Mouse (Mus musculus): ENCODE data around the gene Stag1. TPM values are rescaled to one million over a fixed set of nuclear protein-coding genes. Genes with fewer than 3 reads are reported as not detected.

Stag1 gene
- total RNA-seq, 2 experiments from 2014 or later: 26.1 to 28.4 TPM

DNA sequence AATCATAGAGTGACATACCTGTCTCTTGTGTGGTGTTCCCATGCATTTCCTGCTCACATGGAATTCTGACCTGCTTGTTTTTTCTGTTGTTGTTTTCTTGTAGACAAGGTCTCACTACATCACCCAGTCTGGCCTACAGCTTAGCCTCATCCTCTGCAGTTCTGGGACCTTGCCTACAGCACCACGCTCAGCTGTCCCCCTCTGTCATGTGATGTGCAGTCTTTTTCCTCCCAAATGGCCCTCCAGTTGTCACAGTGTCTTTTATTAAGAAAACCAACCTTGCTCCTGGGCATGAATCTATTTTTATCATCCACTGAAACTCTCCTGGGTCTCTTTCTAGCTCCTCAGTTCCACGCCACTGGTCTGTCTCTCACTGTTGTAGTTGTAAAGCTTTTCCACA, 394.6 kb downstream of the Stag1 start:
- DNase-seq: no peak
- Histone ChIP-seq H3K27ac (no peak overlapping the region), H3K4me3 (no peak overlapping the region)
- no peak for TF ChIP-seq CTCF (IDR thresholded peaks at IDR 0.05)
- intact Hi-C loops (cut with DNase I): no loop called here

DNA sequence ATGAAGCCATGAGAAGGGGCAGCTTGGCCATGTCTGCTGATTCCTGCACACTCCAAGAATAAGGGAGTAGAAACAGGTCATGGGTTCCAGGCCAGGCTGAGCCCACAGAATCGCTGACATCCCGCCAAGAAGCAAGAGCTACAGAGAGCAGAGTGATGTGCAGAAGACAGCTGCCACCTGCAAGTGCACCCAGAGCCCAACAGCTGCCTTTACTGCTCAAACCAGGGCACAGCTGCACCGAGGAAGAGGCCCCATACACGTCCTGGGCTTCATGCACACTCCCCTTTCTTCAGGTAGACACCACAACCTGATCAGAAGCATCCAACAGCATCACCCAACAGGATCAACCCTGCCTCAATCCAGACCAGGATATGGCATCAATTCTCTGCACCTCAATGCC, 396.3 kb downstream of the Stag1 start:
- no peak for DNase-seq
- TF ChIP-seq CTCF (IDR thresholded peaks at IDR 0.05): no peak

DNA sequence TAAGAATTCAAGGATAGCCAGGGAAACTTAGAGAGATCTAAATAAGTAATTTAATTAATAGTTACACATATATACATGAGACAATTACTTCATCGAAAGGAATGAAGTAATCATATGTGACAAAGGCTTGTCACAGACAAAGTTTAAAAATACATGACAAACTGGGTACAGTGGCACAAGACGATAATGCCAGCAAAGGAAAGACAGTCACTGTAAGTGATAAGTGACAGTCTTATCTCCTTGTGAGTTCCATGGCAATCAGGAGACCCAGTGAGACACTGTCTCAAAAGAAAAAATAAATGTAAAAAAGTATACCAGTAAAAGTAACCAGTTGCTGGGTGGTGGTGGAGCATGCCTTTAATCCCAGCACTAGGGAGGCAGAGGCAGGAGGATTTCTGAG, 399.5 kb downstream of the Stag1 start:
- no peak for TF ChIP-seq CTCF (IDR thresholded peaks at IDR 0.05)
- intact Hi-C loops (cut with DNase I): no loop called here
- DNase-seq: no peak
- no peak overlapping the region for H3K4me3 ChIP-seq
- no peak overlapping the region for H3K27ac ChIP-seq

More for the DNA sequence above, 396.3 kb downstream of the Stag1 start:
- intact Hi-C loops (cut with DNase I): no loop called here
- Histone ChIP-seq H3K27ac (no peak overlapping the region), H3K4me3 (no peak overlapping the region)

DNA sequence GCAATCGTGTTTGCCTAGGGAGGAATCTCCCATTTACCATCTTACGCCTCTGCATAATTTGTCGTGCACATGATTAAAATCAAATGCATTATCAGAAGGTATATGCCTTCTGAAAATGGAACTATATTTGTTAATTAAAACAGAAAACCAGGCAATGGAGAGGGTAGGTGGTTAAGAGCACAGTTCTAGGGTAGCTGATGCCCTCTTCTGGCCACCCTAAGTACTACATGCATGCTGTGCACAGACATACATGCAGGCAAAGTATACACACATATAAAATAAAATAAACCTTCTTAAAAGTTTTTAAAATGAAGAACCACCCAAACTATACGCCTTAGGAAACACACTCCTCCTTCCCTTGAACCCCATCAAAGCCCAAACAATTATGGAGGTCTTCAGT, 404.5 kb downstream of the Stag1 start:
- intact Hi-C loops (cut with DNase I): no loop called here
- TF ChIP-seq CTCF (IDR thresholded peaks at IDR 0.05): peak; percentile 59
- Histone ChIP-seq H3K4me3 (no peak overlapping the region), H3K27ac (no peak overlapping the region)
- no peak for DNase-seq

DNA sequence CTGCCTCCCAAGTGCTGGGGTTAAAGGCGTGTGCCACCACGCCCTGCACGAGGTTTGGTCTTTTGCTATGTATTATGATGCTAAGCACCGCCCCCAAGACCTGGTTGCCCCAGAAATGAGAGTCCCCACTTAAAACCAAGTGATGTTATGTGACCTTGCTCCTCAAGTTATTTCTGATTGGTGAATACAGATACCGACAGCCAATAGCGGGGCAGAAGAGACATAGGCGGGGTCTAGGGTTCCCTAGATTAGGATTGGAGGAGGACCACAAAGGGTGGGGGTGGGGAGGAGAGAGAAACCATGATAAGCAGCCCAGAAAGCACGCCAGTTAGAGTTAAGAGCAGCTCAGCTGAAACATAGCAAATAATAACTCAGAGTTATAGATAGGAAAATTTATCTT, 405.2 kb downstream of the Stag1 start:
- DNase-seq: no peak
- Histone ChIP-seq H3K4me3 (no peak overlapping the region), H3K27ac (no peak overlapping the region)
- intact Hi-C loops (cut with DNase I): no loop called here
- no peak for TF ChIP-seq CTCF (IDR thresholded peaks at IDR 0.05)

DNA sequence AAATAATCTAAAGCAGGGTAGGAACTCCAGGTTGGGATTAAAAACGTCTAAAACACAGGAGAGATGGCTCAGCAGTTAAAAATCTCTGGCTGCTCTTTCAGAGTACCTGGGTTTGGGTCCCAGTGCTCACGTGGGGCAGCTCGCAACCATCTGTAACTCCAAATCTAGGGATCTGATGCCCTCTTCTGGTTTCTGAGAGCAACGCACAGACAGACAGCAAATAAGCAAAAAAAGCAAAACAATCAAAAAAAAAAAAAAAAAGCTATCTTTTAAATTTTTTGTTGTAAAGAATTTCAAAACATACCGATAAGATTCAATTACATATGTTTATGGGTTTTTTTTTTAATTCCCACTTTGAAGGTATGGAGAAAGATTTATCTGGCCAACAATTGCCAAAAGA, 405.7 kb downstream of the Stag1 start:
- intact Hi-C loops (cut with DNase I): no loop called here
- TF ChIP-seq CTCF (IDR thresholded peaks at IDR 0.05): no peak
- DNase-seq: no peak
- Histone ChIP-seq H3K27ac (no peak overlapping the region), H3K4me3 (no peak overlapping the region)

DNA sequence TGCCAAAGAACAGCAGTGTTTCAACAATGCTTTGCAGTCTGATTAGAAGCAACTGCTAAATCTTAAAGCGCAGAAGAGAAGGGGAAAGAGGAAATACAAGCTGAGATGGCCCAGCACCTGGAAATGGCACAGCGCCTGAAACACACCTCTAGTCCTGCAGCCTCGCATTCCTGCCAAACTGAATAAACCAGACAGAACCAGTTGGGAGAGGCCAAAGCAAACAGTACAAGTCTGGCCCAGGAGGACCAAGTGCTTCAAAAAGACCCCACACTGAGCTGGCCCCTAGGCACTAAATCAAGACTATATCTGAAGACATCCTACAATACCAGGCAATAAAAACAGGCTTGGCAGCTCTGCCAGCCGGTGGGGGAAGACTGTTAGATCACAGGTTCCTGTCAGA, 408.3 kb downstream of the Stag1 start:
- intact Hi-C loops (cut with DNase I): no loop called here
- TF ChIP-seq CTCF (IDR thresholded peaks at IDR 0.05): no peak
- no peak overlapping the region for H3K4me3 ChIP-seq
- H3K27ac ChIP-seq: no peak overlapping the region
- no peak for DNase-seq

Other genes starting within 250 kb of the Stag1 start
- 1 to 10 TPM; 1.3 to 1.9 TPM for gene Il20rb, start 111.0 kb upstream of the Stag1 start, total RNA-seq (2021)
- 10 to 100 TPM; 26.0 to 37.4 TPM for gene Nck1, start 51.7 kb upstream of the Stag1 start, total RNA-seq (2021)
- gene Slc35g2, start 26.7 kb upstream of the Stag1 start, total RNA-seq (2021): 1 to 10 TPM in 1 of 2 experiments, under 1 TPM in 1; 0.51 to 1.3 TPM

Data from gastrocnemius, adult 2 months (tissue).